ENCODE assay signal across 8 mouse cellular contexts in genomic region chr7:101301361-101301880, GRCm38 (mm10). TPM values are rescaled to one million over a fixed set of nuclear protein-coding genes. Genes with fewer than 3 reads are reported as not detected.
A peak's percentile ranks its signal among the peaks of the same experiment; 100 is the strongest.
DNase-seq lines count a peak whose midpoint lies in the region; ATAC-seq lines count a peak whose summit lies in the region.

No protein-coding gene starts in this region.

- H3K36me3 ChIP-seq in heart, embryonic 13.5 days: no peaks in the 10 kb centered on the region
- H3K36me3 ChIP-seq in embryonic facial prominence, embryonic 10.5 days (replicated peaks): no peaks in the 10 kb centered on the region
- H3K36me3 ChIP-seq in midbrain, embryonic 13.5 days: no peaks in the 10 kb centered on the region

- peak overlapping the region; percentile 90 for H3K27ac ChIP-seq in heart, embryonic 13.5 days (replicated peaks)
- peak overlapping the region; percentile 78 for H3K27ac ChIP-seq in embryonic facial prominence, embryonic 10.5 days (replicated peaks)
- peak overlapping the region; percentile 62 for H3K27ac ChIP-seq in midbrain, embryonic 13.5 days

- peaks cover 31% of the 10 kb centered on the region for H3K4me1 ChIP-seq in heart, embryonic 13.5 days
- peaks cover 41% of the 10 kb centered on the region for H3K4me1 ChIP-seq in embryonic facial prominence, embryonic 10.5 days
- H3K4me1 ChIP-seq in midbrain, embryonic 13.5 days (replicated peaks): peaks cover 22% of the 10 kb centered on the region

- peak overlapping the region; percentile 92 for H3K4me2 ChIP-seq in heart, embryonic 13.5 days
- H3K4me2 ChIP-seq in midbrain, embryonic 13.5 days (replicated peaks): peak overlapping the region; percentile 90

- under 1% methylated on average over 30 of the region's 30 CpGs for WGBS in heart, embryonic 13.5 days
- under 1% methylated on average over 30 of the region's 30 CpGs for WGBS in embryonic facial prominence, embryonic 10.5 days
- WGBS in midbrain, embryonic 13.5 days: under 1% methylated on average over 30 of the region's 30 CpGs

- H3K9ac ChIP-seq in heart, embryonic 13.5 days: peak overlapping the region; percentile 87
- peak overlapping the region; percentile 74 for H3K9ac ChIP-seq in midbrain, embryonic 13.5 days (replicated peaks)

- H3K4me3 ChIP-seq in heart, embryonic 13.5 days: peak overlapping the region; percentile 77
- H3K4me3 ChIP-seq in embryonic facial prominence, embryonic 10.5 days: peak overlapping the region; percentile 83
- peak overlapping the region; percentile 70 for H3K4me3 ChIP-seq in midbrain, embryonic 13.5 days (replicated peaks)

- peaks cover 24% of the 10 kb centered on the region for H3K27me3 ChIP-seq in heart, embryonic 13.5 days (replicated peaks)
- peaks cover 52% of the 10 kb centered on the region for H3K27me3 ChIP-seq in embryonic facial prominence, embryonic 10.5 days (replicated peaks; ENCODE audit: low read depth, poor library complexity, severe bottlenecking)
- peaks cover 37% of the 10 kb centered on the region for H3K27me3 ChIP-seq in midbrain, embryonic 13.5 days

- no peak for DNase-seq in heart, postnatal 36 days
- DNase-seq in CD4-positive, CD25-positive, alpha-beta regulatory T cell, adult 2 months (ENCODE audit: low read depth, low spot score): peak; percentile 78
- DNase-seq in embryonic facial prominence, embryonic 10.5 days (ENCODE audit: low spot score): no peak
- DNase-seq in gastrocnemius, postnatal 36 days: no peak
- DNase-seq in retina, embryonic 14.5 days (ENCODE audit: low spot score): no peak

- no peaks in the 10 kb centered on the region for H3K9me3 ChIP-seq in heart, embryonic 13.5 days
- no peaks in the 10 kb centered on the region for H3K9me3 ChIP-seq in embryonic facial prominence, embryonic 10.5 days
- H3K9me3 ChIP-seq in midbrain, embryonic 13.5 days: no peaks in the 10 kb centered on the region

- ATAC-seq in heart, embryonic 13.5 days (ENCODE audit: extremely low read depth, insufficient number of reproducible peaks, low FRiP score, low TSS enrichment): no peak; the same call in 1 of the 2 replicates
- peak; percentile 41 for ATAC-seq in inflammation-experienced regulatory T-cells, adult 6 months
- no peak; the same call in 1 of the 2 replicates for ATAC-seq in midbrain, embryonic 13.5 days

- intact Hi-C loops in heart, postnatal 36 days (cut with DNase I): no loop called here
- intact Hi-C loops in gastrocnemius, postnatal 36 days (cut with DNase I): no loop called here

RNA-seq across cellular contexts. Expression of gene Atg16l2, which starts 0.6 kb away (rescaled TPM):
- polyA plus RNA-seq in heart, embryonic 13.5 days (2015; fragmentation: Nextera tagmentation; extraction: Ambion mirVana): 23.0 and 28.0 TPM in 2 replicates
- 10 to 100 TPM in 1 of 2 experiments, 1 to 10 TPM in 1; 8.6 to 12.7 TPM for total RNA-seq in heart, postnatal 36 days (2021)
- polyA plus RNA-seq in embryonic facial prominence, embryonic 10.5 days (2016; fragmentation: Nextera tagmentation; extraction: Ambion mirVana): 13.1 and 15.1 TPM in 2 replicates
- 10 to 100 TPM; 39.3 to 53.6 (median 44.9) TPM for polyA plus RNA-seq in inflammation-experienced regulatory T-cells, adult 6 months (2017; shearing (Covaris generic))
- polyA plus RNA-seq in midbrain, embryonic 13.5 days (2015; fragmentation: Nextera tagmentation; extraction: Ambion mirVana): 16.8 and 20.8 TPM in 2 replicates
- total RNA-seq in gastrocnemius, postnatal 36 days (2021): 1 to 10 TPM; 6.0 to 6.4 TPM

RNA-seq across cellular contexts. Expression of gene Stard10, which starts 15.5 kb away (rescaled TPM):
- polyA plus RNA-seq in heart, embryonic 13.5 days (2015; fragmentation: Nextera tagmentation; extraction: Ambion mirVana): 32.9 and 35.4 TPM in 2 replicates
- total RNA-seq in heart, postnatal 36 days (2021): 10 to 100 TPM; 48.3 to 61.3 TPM
- polyA plus RNA-seq in embryonic facial prominence, embryonic 10.5 days (2016; fragmentation: Nextera tagmentation; extraction: Ambion mirVana): 12.3 and 15.4 TPM in 2 replicates
- 1 to 10 TPM; 1.7 to 5.6 (median 2.0) TPM for polyA plus RNA-seq in inflammation-experienced regulatory T-cells, adult 6 months (2017; shearing (Covaris generic))
- polyA plus RNA-seq in midbrain, embryonic 13.5 days (2015; fragmentation: Nextera tagmentation; extraction: Ambion mirVana): 4.4 and 6.8 TPM in 2 replicates
- total RNA-seq in gastrocnemius, postnatal 36 days (2021): 10 to 100 TPM; 39.2 to 44.1 TPM

RNA-seq across cellular contexts. Expression of gene Arap1, which starts 46.4 kb away (rescaled TPM):
- 25.6 and 26.3 TPM in 2 replicates for polyA plus RNA-seq in heart, embryonic 13.5 days (2015; fragmentation: Nextera tagmentation; extraction: Ambion mirVana)
- 10 to 100 TPM; 28.7 to 33.9 TPM for total RNA-seq in heart, postnatal 36 days (2021)
- polyA plus RNA-seq in embryonic facial prominence, embryonic 10.5 days (2016; fragmentation: Nextera tagmentation; extraction: Ambion mirVana): 15.4 and 17.4 TPM in 2 replicates
- polyA plus RNA-seq in inflammation-experienced regulatory T-cells, adult 6 months (2017; shearing (Covaris generic)): 10 to 100 TPM; 29.0 to 58.0 (median 41.3) TPM
- polyA plus RNA-seq in midbrain, embryonic 13.5 days (2015; fragmentation: Nextera tagmentation; extraction: Ambion mirVana): 6.2 and 7.8 TPM in 2 replicates
- 10 to 100 TPM; 15.6 to 25.5 TPM for total RNA-seq in gastrocnemius, postnatal 36 days (2021)
